Mouse (Mus musculus) heart, adult 18-20 months (tissue): Measurements from ENCODE around the gene Ippk. TPM values are rescaled to one million over a fixed set of nuclear protein-coding genes. Genes with fewer than 3 reads are reported as not detected.

Experiments
- DNase-seq, 2 experiments: peaks; one replicate each; pipeline ENCODE4 v3.0.0; 2021 to 2022; ENCODE audit warnings: mixed read lengths in 1 of 2
- total RNA-seq, 2 experiments: library from RNA; stranded (reverse); gene quantifications; 2 replicates each; pipeline ENCODE4 v1.2.3; 2021

Gene Ippk
- total RNA-seq, 2 experiments from 2014 or later, result 7.0 to 7.4 TPM

GRCm38 (mm10) chr13:49428042-49428675, 7.1 kb downstream of the Ippk start:
- DNase-seq, result peak in 1 of 2 experiments; percentile 38

- DNase-seq, result no peak
Observed at GRCm38 (mm10) chr13:49430529-49430928, 9.5 kb downstream of the Ippk start.

GRCm38 (mm10) chr13:49433268-49434029, 12.4 kb downstream of the Ippk start:
- no peak for DNase-seq

- no peak for DNase-seq
Observed at GRCm38 (mm10) chr13:49435745-49436144, 14.7 kb downstream of the Ippk start.

- DNase-seq, result no peak
Observed at GRCm38 (mm10) chr13:49436170-49436569, 15.1 kb downstream of the Ippk start.

- no peak for DNase-seq
Observed at GRCm38 (mm10) chr13:49444451-49444850, 23.4 kb downstream of the Ippk start.

- peak; percentile 88 to 92 for DNase-seq
Observed at GRCm38 (mm10) chr13:49449318-49449749, 28.3 kb downstream of the Ippk start.

- peak; percentile 53 to 74 for DNase-seq
Observed at GRCm38 (mm10) chr13:49460276-49460675, 39.2 kb downstream of the Ippk start.

- DNase-seq, result peak in 1 of 2 experiments; percentile 72
Observed at GRCm38 (mm10) chr13:49460692-49461414, 39.8 kb downstream of the Ippk start.

GRCm38 (mm10) chr13:49461458-49462132, 40.5 kb downstream of the Ippk start:
- DNase-seq, result peak; percentile 57 to 67

- no peak for DNase-seq
Observed at GRCm38 (mm10) chr13:49462921-49463320, 41.9 kb downstream of the Ippk start.

GRCm38 (mm10) chr13:49465875-49466274, 44.8 kb downstream of the Ippk start:
- no peak for DNase-seq

- DNase-seq, result peak; percentile 80 to 83
Observed at GRCm38 (mm10) chr13:49466393-49467075, 45.5 kb downstream of the Ippk start.

- DNase-seq, result no peak
Observed at GRCm38 (mm10) chr13:49467585-49467984, 46.5 kb downstream of the Ippk start.

- no peak for DNase-seq
Observed at GRCm38 (mm10) chr13:49469002-49469401, 48.0 kb downstream of the Ippk start.

GRCm38 (mm10) chr13:49470319-49470718, 49.3 kb downstream of the Ippk start:
- DNase-seq, result peak in 1 of 2 experiments; percentile 54

GRCm38 (mm10) chr13:49470806-49471205, 49.8 kb downstream of the Ippk start:
- DNase-seq, result peak; percentile 79 to 80

- DNase-seq, result no peak
Observed at GRCm38 (mm10) chr13:49471981-49472675, 51.1 kb downstream of the Ippk start.

GRCm38 (mm10) chr13:49472676-49473005, 51.6 kb downstream of the Ippk start:
- no peak for DNase-seq

- DNase-seq, result no peak
Observed at GRCm38 (mm10) chr13:49477887-49478286, 56.8 kb downstream of the Ippk start.

- DNase-seq, result no peak
Observed at GRCm38 (mm10) chr13:49478851-49479374, 57.9 kb downstream of the Ippk start.
